ENCODE assay signal across 12 mouse cellular contexts in genomic region chr17:3481576-3482575, GRCm38 (mm10). TPM values are rescaled to one million over a fixed set of nuclear protein-coding genes. Genes with fewer than 3 reads are reported as not detected.
DNase-seq lines count a peak whose midpoint lies in the region; ATAC-seq and TF ChIP-seq lines count a peak whose summit lies in the region.
"Had no signal": no experiment of that assay in that cellular context is flagged by ENCODE, and none has a peak within 500 bp of the region (broad histone marks: within the 10 kb centered on the region; RNA-seq: fewer than 3 reads in every experiment).

No protein-coding gene starts in this region.

- H3K4me2 ChIP-seq in midbrain, postnatal 0 days (ENCODE audit: low read depth, low read length, poor library complexity, severe bottlenecking): no peak overlapping the region
- H3K4me2 ChIP-seq in midbrain, embryonic 14.5 days (ENCODE audit: low read length): no peak overlapping the region
- no peak overlapping the region for H3K4me2 ChIP-seq in intestine, embryonic 15.5 days (replicated peaks)
- H3K4me2 ChIP-seq: midbrain, embryonic 15.5 days had no signal

- H3K27me3 ChIP-seq in midbrain, postnatal 0 days (ENCODE audit: insufficient read depth, low read length): no peaks in the 10 kb centered on the region
- no peaks in the 10 kb centered on the region for H3K27me3 ChIP-seq in midbrain, embryonic 14.5 days (ENCODE audit: control insufficient read depth, insufficient read depth, low read length)
- no peaks in the 10 kb centered on the region for H3K27me3 ChIP-seq in intestine, embryonic 15.5 days (replicated peaks)
- H3K27me3 ChIP-seq: midbrain, embryonic 15.5 days had no signal

- H3K4me1 ChIP-seq in midbrain, postnatal 0 days (ENCODE audit: insufficient read depth, low read length): no peaks in the 10 kb centered on the region
- no peaks in the 10 kb centered on the region for H3K4me1 ChIP-seq in midbrain, embryonic 14.5 days (ENCODE audit: control insufficient read depth, insufficient read depth, low read length)
- H3K4me1 ChIP-seq in intestine, embryonic 15.5 days (replicated peaks): no peaks in the 10 kb centered on the region
- H3K4me1 ChIP-seq: midbrain, embryonic 15.5 days had no signal

- DNase-seq in frontal cortex, postnatal 14 days (ENCODE audit: low spot score in 2 of 2): no peak
- peak; percentile 20 for DNase-seq in midbrain, postnatal 0 days (ENCODE audit: low spot score)
- DNase-seq in midbrain, embryonic 14.5 days: no peak
- DNase-seq in right cerebral cortex, postnatal 14 days: peak; percentile 54
- DNase-seq in gastrocnemius, adult 2 months: no peak
- DNase-seq in spleen, postnatal 10 days (ENCODE audit: low spot score in 2 of 2): no peak
- DNase-seq: heart, adult 2 months had no signal

- no peak overlapping the region for H3K9ac ChIP-seq in midbrain, postnatal 0 days (replicated peaks; ENCODE audit: low read length, poor library complexity, severe bottlenecking)
- H3K9ac ChIP-seq in midbrain, embryonic 14.5 days (replicated peaks; ENCODE audit: low read length): no peak overlapping the region
- no peak overlapping the region for H3K9ac ChIP-seq in intestine, embryonic 15.5 days
- H3K9ac ChIP-seq: liver, embryonic 14.5 days; midbrain, embryonic 15.5 days had no signal

- ATAC-seq in frontal cortex, adult (ENCODE audit: low TSS enrichment): peak; percentile 83
- no peak for ATAC-seq in midbrain, postnatal 0 days (ENCODE audit: low FRiP score)
- ATAC-seq in midbrain, embryonic 14.5 days (ENCODE audit: low FRiP score, low TSS enrichment): no peak
- peak; percentile 68; the same call in 1 of the 2 replicates for ATAC-seq in intestine, embryonic 15.5 days
- ATAC-seq: midbrain, embryonic 15.5 days had no signal

- H3K27ac ChIP-seq in midbrain, postnatal 0 days (ENCODE audit: low read depth, low read length): no peak overlapping the region
- no peak overlapping the region for H3K27ac ChIP-seq in midbrain, embryonic 14.5 days (replicated peaks; ENCODE audit: low read depth, low read length)
- H3K27ac ChIP-seq in intestine, embryonic 15.5 days: no peak overlapping the region
- no peak overlapping the region for H3K27ac ChIP-seq in gastrocnemius, adult 2 months
- H3K27ac ChIP-seq: heart, adult 2 months; liver, embryonic 14.5 days; midbrain, embryonic 15.5 days had no signal

- H3K4me3 ChIP-seq in midbrain, postnatal 0 days (ENCODE audit: low read depth, low read length): no peak overlapping the region
- H3K4me3 ChIP-seq in midbrain, embryonic 14.5 days (replicated peaks; ENCODE audit: low read depth, low read length): no peak overlapping the region
- H3K4me3 ChIP-seq in intestine, embryonic 15.5 days (replicated peaks): no peak overlapping the region
- no peak overlapping the region for H3K4me3 ChIP-seq in gastrocnemius, adult 2 months
- H3K4me3 ChIP-seq: heart, adult 2 months; midbrain, embryonic 15.5 days had no signal

- no peaks in the 10 kb centered on the region for H3K9me3 ChIP-seq in midbrain, postnatal 0 days (ENCODE audit: low read length)
- H3K9me3 ChIP-seq in midbrain, embryonic 14.5 days (ENCODE audit: control insufficient read depth, low read length): no peaks in the 10 kb centered on the region
- H3K9me3 ChIP-seq in intestine, embryonic 15.5 days: no peaks in the 10 kb centered on the region
- H3K9me3 ChIP-seq: midbrain, embryonic 15.5 days had no signal

- TF ChIP-seq CTCF in midbrain, postnatal 0 days (IDR thresholded peaks at IDR 0.05): 0 out of 2 replicates have a peak, but pooled peaks have one; percentile 3
- TF ChIP-seq CTCF in gastrocnemius, adult 2 months (IDR thresholded peaks at IDR 0.05): no peak

- no peaks in the 10 kb centered on the region for H3K36me3 ChIP-seq in midbrain, postnatal 0 days (ENCODE audit: insufficient read depth, low read length)
- no peaks in the 10 kb centered on the region for H3K36me3 ChIP-seq in midbrain, embryonic 14.5 days (ENCODE audit: control insufficient read depth, insufficient read depth, low read length)
- H3K36me3 ChIP-seq in intestine, embryonic 15.5 days: no peaks in the 10 kb centered on the region
- H3K36me3 ChIP-seq: midbrain, embryonic 15.5 days had no signal

- intact Hi-C loops in gastrocnemius, adult 2 months (cut with DNase I): no loop called here

- WGBS in midbrain, postnatal 0 days: 72% methylated on average over 7 of the region's 7 CpGs
- 72% methylated on average over 7 of the region's 7 CpGs for WGBS in midbrain, embryonic 14.5 days
- WGBS in intestine, embryonic 15.5 days: 49% methylated on average over 7 of the region's 7 CpGs

RNA-seq across cellular contexts. Expression of gene Cldn20, which starts 50.5 kb away (rescaled TPM):
- 1.8 TPM in 1 of 2 replicates, not detected in the other for total RNA-seq in midbrain, postnatal 0 days (2014; rRNA removed)
- 0.25 TPM in 1 of 2 replicates, not detected in the other for polyA plus RNA-seq in midbrain, postnatal 0 days (2015; fragmentation: Nextera tagmentation; extraction: Ambion mirVana)
- polyA plus RNA-seq in midbrain, embryonic 14.5 days (2014; fragmentation: Nextera tagmentation; extraction: Ambion mirVana): not detected in 2 replicates
- polyA plus RNA-seq in intestine, embryonic 15.5 days (2015; fragmentation: Nextera tagmentation; extraction: Ambion mirVana): not detected in 2 replicates
- total RNA-seq in gastrocnemius, adult 2 months (2021): not detected
- total RNA-seq: heart, adult 2 months had no signal
- polyA plus RNA-seq: midbrain, embryonic 15.5 days; testis, adult 2 months had no signal

Comparison
In these comparisons a context has a peak if more than half of its experiments do, and no peak if none do; other contexts are left out.
1. DNase-seq: peak in midbrain, postnatal 0 days (single experiment) and right cerebral cortex, postnatal 14 days (single experiment); none in frontal cortex, postnatal 14 days (0 of 2), midbrain, embryonic 14.5 days (single experiment), gastrocnemius, adult 2 months (single experiment) and spleen, postnatal 10 days (0 of 2).
2. ATAC-seq: peak in frontal cortex, adult (single experiment) and intestine, embryonic 15.5 days (single experiment); none in midbrain, postnatal 0 days (single experiment) and midbrain, embryonic 14.5 days (single experiment).